Mouse (Mus musculus) hindbrain, embryonic 16.5 days (tissue): ENCODE measurements at regions not wholly inside any gene's neighbourhood (a gene's known extent, or its start where the extent isn't known, plus 50 kb on each side); places are given as distances from the start of the nearest gene placed in this dataset.

Experiments used
- ATAC-seq: fragments of 200-750 bp; cut with Nextera tagmentation; 2 replicates; pipeline ENCODE4 v1.8.0; 2017; ENCODE audit warnings: moderate TSS enrichment, moderate library complexity
- H3K27ac ChIP-seq: fragments of 300-500 bp; sonication (generic); 2 replicates; pipeline ENCODE4 v1.5.1; 2014; ENCODE audit warnings: low read depth, mild to moderate bottlenecking, control low read depth, low read length, moderate library complexity
- H3K27me3 ChIP-seq: fragments of 300-500 bp; sonication (generic); replicated peaks from 2 replicates; pipeline ENCODE4 v1.6.1; 2014; ENCODE audit warnings: low read length; ENCODE audit not compliant: control insufficient read depth, insufficient read depth
- H3K36me3 ChIP-seq: fragments of 300-500 bp; sonication (generic); 2 replicates; pipeline ENCODE4 v1.6.1; 2014; ENCODE audit warnings: mild to moderate bottlenecking, low read length, moderate library complexity, mixed read lengths; ENCODE audit not compliant: control insufficient read depth, insufficient read depth
- H3K4me1 ChIP-seq: fragments of 300-500 bp; sonication (generic); 2 replicates; pipeline ENCODE4 v1.6.1; 2014; ENCODE audit warnings: low read depth, low read length; ENCODE audit not compliant: control insufficient read depth, insufficient read depth
- H3K4me2 ChIP-seq: fragments of 300-500 bp; sonication (generic); 2 replicates; pipeline ENCODE4 v1.6.1; 2014; ENCODE audit warnings: mild to moderate bottlenecking, low read length, control low read depth, moderate library complexity
- H3K4me3 ChIP-seq: fragments of 300-500 bp; sonication (generic); 2 replicates; pipeline ENCODE4 v1.5.1; 2014; ENCODE audit warnings: mild to moderate bottlenecking, low read length, control low read depth, moderate library complexity
- H3K9ac ChIP-seq: fragments of 300-500 bp; sonication (generic); 2 replicates; pipeline ENCODE4 v1.6.1; 2014; ENCODE audit warnings: low read depth, mild to moderate bottlenecking, control low read depth, low read length, moderate library complexity
- H3K9me3 ChIP-seq: fragments of 300-500 bp; sonication (generic); 2 replicates; pipeline ENCODE4 v1.6.1; 2014; ENCODE audit warnings: mild to moderate bottlenecking, low read length, moderate library complexity; ENCODE audit not compliant: control insufficient read depth
- WGBS: fragments of 180-500 bp; shearing (Covaris S2); extraction: QIAGEN DNeasy Blood & Tissue Kit; methylation state at CpG from one replicate; pipeline ENCODE4 v1.1.7; 2014; 5-methylcytosine and 5-hydroxymethylcytosine counted together

DNA sequence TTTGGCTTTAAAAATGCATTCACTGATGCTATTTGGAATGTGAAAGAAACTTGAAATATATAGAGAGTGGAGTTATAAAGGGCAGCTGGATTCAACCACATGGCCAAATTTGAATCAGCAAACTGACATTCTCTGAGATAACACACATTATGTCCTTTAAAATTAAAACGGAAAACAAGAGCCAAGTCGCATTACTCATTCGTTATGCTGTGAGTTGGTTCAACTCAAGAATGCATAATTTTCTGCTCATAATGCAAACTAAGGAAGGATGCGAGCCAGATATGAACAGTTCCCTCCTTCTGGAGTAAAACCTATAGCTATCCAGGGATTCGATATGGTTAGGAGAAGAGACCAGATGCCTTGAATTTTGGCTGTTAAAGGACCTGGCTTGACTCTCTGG is 239.8 kb upstream of the G2e3 start:
- 84% methylated on average over 5 of the region's 5 CpGs for WGBS
- Histone ChIP-seq H3K36me3 (no peaks in the 10 kb centered on the region), H3K9ac (no peak overlapping the region), H3K27me3 (no peaks in the 10 kb centered on the region), H3K4me2 (no peak overlapping the region), H3K27ac (no peak overlapping the region), H3K9me3 (no peaks in the 10 kb centered on the region), H3K4me1 (no peaks in the 10 kb centered on the region), H3K4me3 (no peak overlapping the region)
- no peak for ATAC-seq

DNA sequence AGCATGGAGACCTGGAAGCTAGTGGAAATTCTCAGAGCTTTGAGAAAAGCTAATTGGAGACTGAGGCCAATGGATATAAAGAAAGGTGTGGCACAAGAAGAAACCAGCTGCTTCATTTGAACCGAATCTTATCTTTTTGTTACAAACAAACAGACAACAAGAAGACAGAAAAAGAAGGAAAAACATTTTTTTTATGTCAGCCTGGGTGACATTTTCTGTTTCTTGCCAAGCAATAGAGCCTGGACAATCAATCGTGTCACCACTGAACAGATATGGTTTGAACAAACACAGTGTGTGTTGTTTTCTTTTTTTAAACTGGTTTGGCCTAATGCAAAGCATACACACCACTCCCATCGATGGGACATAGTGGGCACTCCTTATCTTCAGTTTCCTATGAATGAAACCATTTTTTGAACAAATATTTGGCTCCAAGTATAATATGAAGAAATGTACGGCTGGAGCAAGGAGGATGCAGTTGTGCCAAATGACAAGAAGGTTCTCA is 244.3 kb upstream of the G2e3 start:
- no peak overlapping the region for H3K4me2 ChIP-seq
- no peak for ATAC-seq
- H3K9me3 ChIP-seq = no peaks in the 10 kb centered on the region
- H3K4me3 ChIP-seq = no peak overlapping the region
- H3K4me1 ChIP-seq = no peaks in the 10 kb centered on the region
- H3K36me3 ChIP-seq = no peaks in the 10 kb centered on the region
- 90% methylated on average over 4 of the region's 4 CpGs for WGBS
- H3K9ac ChIP-seq = no peak overlapping the region
- H3K27me3 ChIP-seq = no peaks in the 10 kb centered on the region
- no peak overlapping the region for H3K27ac ChIP-seq

DNA sequence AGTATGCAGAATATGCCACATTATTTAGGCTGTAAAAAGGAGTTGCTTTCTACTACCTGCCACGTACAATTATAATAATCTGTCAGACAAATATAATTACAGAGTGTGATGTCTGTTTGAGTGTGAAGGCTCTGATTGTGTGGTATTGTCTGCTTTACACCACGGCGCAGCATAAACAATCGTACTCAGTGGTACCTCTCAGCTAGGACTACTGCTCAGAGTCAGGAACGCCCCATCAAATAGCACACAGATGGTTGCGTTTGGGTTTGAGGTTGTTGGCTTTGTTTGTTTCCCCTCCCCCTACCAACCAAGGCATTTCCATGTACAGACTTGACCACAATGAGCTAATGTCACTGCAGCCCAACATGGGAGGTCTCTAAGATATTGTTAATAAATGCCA is 246.2 kb upstream of the G2e3 start:
- 78% methylated on average over 6 of the region's 6 CpGs for WGBS
- ATAC-seq = no peak

DNA sequence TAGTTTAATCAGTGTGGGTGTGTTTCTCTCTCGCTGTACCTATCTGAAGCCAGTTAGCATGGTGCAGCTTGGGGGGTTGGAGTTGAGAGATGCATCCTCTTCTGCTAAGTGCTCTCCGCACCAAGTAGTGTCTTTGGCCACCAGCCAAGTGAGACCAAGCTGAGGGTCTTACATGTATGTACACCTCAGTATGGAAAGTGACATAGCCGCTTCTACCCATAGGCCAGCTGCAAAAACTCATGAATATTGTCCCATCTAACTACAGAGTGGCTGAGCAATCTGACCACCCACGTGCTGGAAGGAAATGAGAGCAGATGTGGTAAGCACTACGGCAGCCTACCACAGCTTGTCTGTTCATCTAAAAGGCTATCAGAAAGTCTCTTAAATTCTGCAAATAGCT is 247.0 kb upstream of the G2e3 start:
- Histone ChIP-seq H3K9me3 (no peaks in the 10 kb centered on the region), H3K4me1 (no peaks in the 10 kb centered on the region)
- WGBS = 77% methylated on average over 5 of the region's 5 CpGs

More for the DNA sequence above, 246.2 kb upstream of the G2e3 start:
- Histone ChIP-seq H3K4me3 (no peak overlapping the region), H3K4me1 (no peaks in the 10 kb centered on the region), H3K9me3 (no peaks in the 10 kb centered on the region), H3K27me3 (no peaks in the 10 kb centered on the region), H3K4me2 (no peak overlapping the region), H3K9ac (no peak overlapping the region), H3K36me3 (no peaks in the 10 kb centered on the region), H3K27ac (no peak overlapping the region)

DNA sequence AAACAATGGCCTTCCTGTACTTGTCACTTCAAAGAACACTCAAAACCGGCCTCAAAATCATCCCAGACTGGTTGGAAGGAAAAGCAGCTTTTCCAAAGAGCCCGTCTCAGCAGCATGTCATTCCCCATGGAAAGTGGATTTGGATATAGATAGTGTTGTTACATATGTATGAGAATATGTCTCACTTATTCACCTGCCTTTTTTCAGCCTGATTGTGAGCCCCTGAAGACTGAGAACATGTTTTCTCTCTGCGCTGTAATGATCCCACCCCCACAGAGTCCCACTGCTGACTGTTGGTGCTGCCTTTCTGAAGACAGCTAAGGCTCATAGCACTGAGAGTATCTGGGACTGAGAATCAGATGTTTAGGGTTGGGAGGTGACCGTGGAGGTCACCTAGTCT is 251.9 kb upstream of the G2e3 start:
- no peak overlapping the region for H3K27ac ChIP-seq
- H3K4me1 ChIP-seq = no peaks in the 10 kb centered on the region
- H3K27me3 ChIP-seq = no peaks in the 10 kb centered on the region
- ATAC-seq = no peak
- H3K4me3 ChIP-seq = no peak overlapping the region
- no peak overlapping the region for H3K9ac ChIP-seq
- no peaks in the 10 kb centered on the region for H3K9me3 ChIP-seq
- no peaks in the 10 kb centered on the region for H3K36me3 ChIP-seq
- H3K4me2 ChIP-seq = no peak overlapping the region
- WGBS = 75% methylated on average over 4 of the region's 4 CpGs

More for the DNA sequence above, 247.0 kb upstream of the G2e3 start:
- ATAC-seq = no peak
- H3K9ac ChIP-seq = no peak overlapping the region
- no peak overlapping the region for H3K27ac ChIP-seq
- no peak overlapping the region for H3K4me2 ChIP-seq
- H3K4me3 ChIP-seq = no peak overlapping the region
- no peaks in the 10 kb centered on the region for H3K36me3 ChIP-seq
- H3K27me3 ChIP-seq = no peaks in the 10 kb centered on the region

DNA sequence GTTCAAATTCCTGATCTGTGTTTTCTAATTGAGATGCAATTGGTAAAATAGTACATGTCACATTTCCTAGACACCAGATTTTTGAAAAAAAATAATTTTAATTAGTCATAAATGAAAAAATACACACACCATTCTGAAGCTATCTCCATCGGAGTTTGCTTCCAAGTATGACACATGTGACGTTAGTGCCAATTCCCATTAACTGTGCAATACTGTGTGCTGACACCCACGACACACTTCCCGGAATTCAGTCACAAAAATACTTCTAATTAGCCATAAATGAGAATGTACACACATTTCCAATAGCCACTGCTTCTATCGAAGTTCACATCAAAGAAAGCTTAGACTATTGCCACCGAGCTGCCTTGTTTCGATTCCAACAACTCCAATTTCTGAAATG is 258.5 kb upstream of the G2e3 start:
- Histone ChIP-seq H3K9ac (no peak overlapping the region), H3K4me2 (no peak overlapping the region), H3K4me1 (no peaks in the 10 kb centered on the region), H3K4me3 (no peak overlapping the region), H3K36me3 (no peaks in the 10 kb centered on the region), H3K9me3 (no peaks in the 10 kb centered on the region), H3K27me3 (no peaks in the 10 kb centered on the region), H3K27ac (no peak overlapping the region)
- no peak for ATAC-seq
- 79% methylated on average over 7 of the region's 7 CpGs for WGBS

DNA sequence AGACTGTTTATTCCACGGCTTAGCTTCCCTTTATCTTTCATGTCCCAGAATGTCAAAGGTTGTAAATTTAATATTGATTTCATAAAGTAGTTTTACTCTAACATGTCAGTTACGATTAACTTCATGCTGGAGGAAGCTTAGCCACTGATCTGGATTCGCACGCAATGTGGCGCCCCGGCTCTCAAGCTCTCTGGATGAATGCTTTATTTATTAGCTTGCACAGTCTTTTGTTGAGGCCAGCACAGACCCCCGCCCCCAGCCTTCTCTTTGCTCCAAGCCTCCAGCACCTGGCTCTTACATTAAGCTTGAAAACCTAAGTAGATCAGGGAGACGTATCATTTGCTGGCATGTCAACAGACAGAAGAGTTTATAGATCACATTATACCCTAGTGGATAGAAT is 266.1 kb upstream of the G2e3 start:
- Histone ChIP-seq H3K27ac (no peak overlapping the region), H3K9me3 (no peaks in the 10 kb centered on the region), H3K4me1 (no peaks in the 10 kb centered on the region; the same call in 1 of the 2 replicates), H3K36me3 (no peaks in the 10 kb centered on the region), H3K9ac (no peak overlapping the region), H3K4me3 (no peak overlapping the region), H3K4me2 (no peak overlapping the region), H3K27me3 (no peaks in the 10 kb centered on the region)
- 38% methylated on average over 8 of the region's 8 CpGs for WGBS
- ATAC-seq = peak; percentile 81

DNA sequence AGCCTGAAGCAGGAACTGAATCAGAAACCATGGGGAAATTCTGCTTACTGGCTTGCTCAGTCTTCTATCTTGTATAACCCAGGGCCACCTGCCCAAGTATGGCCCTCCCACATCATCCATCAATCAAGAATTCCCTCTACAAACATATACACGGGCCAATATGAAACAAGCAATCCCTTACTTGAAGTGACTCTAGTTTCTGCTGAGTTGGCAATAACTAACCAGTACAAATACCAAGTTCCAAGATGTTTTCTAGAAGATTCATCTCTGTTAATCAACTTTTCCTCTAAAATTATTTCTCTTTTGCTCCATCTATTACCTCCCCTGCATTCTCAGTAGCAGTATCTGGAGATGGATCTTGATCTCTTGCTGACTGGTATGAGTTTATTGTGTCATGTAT is 274.4 kb upstream of the G2e3 start:
- 76% methylated on average over 1 of the region's 1 CpGs for WGBS
- no peak for ATAC-seq
- Histone ChIP-seq H3K4me2 (no peak overlapping the region), H3K27me3 (no peaks in the 10 kb centered on the region), H3K27ac (no peak overlapping the region), H3K4me1 (no peaks in the 10 kb centered on the region), H3K9me3 (no peaks in the 10 kb centered on the region), H3K4me3 (no peak overlapping the region), H3K36me3 (no peaks in the 10 kb centered on the region), H3K9ac (no peak overlapping the region)

DNA sequence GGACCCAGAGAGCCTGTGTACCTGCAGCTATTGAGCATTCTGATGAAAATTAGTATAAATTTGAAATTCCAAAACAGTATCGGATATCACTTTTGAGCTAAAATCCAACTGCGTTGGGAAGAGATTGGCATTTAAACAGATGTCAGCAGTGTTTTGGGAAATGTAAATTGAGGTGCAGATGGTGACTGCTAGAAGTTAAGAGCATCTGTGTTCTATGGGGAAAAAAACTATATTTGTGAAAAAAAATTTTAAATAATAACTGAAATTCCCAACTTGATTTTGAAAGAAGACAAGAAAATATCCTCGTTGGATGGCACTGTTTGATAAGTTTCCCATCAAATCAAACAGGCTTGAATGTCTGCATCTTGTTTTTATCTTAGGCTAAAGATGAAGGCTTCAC is 286.9 kb upstream of the G2e3 start:
- H3K9ac ChIP-seq = no peak overlapping the region
- H3K4me2 ChIP-seq = no peak overlapping the region
- no peak overlapping the region for H3K27ac ChIP-seq
- H3K4me1 ChIP-seq = peaks cover 4% of the 10 kb centered on the region; the same call in 1 of the 2 replicates
- no peak overlapping the region for H3K4me3 ChIP-seq
- ATAC-seq = no peak
- no peaks in the 10 kb centered on the region for H3K36me3 ChIP-seq
- no peaks in the 10 kb centered on the region for H3K27me3 ChIP-seq
- no peaks in the 10 kb centered on the region for H3K9me3 ChIP-seq
- WGBS = 82% methylated on average over 3 of the region's 3 CpGs

DNA sequence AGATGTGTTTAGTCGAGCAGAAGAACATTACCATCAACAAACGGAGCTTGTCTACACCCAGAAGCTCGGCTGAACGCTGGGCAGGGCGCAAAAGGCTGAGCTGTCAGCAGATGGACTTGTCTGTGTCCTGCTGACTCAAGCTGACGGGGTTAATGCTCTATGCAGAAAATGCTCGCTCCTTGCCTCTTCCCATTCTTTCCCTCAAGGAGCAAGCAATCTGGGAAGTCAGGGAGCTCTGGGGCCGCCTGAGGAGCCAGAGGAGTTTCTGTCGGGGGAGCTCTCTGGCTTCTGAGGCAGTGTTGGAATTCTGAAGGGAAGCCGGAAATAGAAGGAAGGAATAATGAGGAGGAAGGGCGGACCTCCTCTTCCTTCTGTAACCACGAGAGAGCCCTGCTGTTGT is 289.3 kb upstream of the G2e3 start:
- no peaks in the 10 kb centered on the region for H3K9me3 ChIP-seq
- no peak overlapping the region; the same call in 1 of the 2 replicates for H3K4me3 ChIP-seq
- peak; percentile 77 for ATAC-seq
- H3K4me1 ChIP-seq = peaks cover 4% of the 10 kb centered on the region; the same call in 1 of the 2 replicates
- no peaks in the 10 kb centered on the region for H3K27me3 ChIP-seq
- peak overlapping the region; percentile 38 for H3K9ac ChIP-seq
- no peak overlapping the region for H3K27ac ChIP-seq
- 18% methylated on average over 12 of the region's 12 CpGs for whole genome bisulfite sequencing
- peak overlapping the region; percentile 41 for H3K4me2 ChIP-seq
- H3K36me3 ChIP-seq = no peaks in the 10 kb centered on the region
